In genomic region chr5:135010320-135010709, GRCm38 (mm10) we compare ENCODE assay signal across 8 mouse cellular contexts. TPM values are rescaled to one million over a fixed set of nuclear protein-coding genes. Genes with fewer than 3 reads are reported as not detected.
DNase-seq lines count a peak whose midpoint lies in the region; ATAC-seq and TF ChIP-seq lines count a peak whose summit lies in the region.

No protein-coding gene starts in this region.

- H3K27me3 ChIP-seq in thymus, adult 2 months (ENCODE audit: control insufficient read depth, insufficient read depth, low read length), result no peaks in the 10 kb centered on the region
- H3K27me3 ChIP-seq in liver, embryonic 11.5 days (replicated peaks; ENCODE audit: control insufficient read depth, insufficient read depth, low read length), result no peaks in the 10 kb centered on the region

- ATAC-seq in liver, embryonic 11.5 days (replicated peaks; ENCODE audit: low FRiP score), result no peak

- H3K4me3 ChIP-seq in thymus, adult 2 months (ENCODE audit: control insufficient read depth, insufficient read depth, low read length), result no peak overlapping the region; the same call in 1 of the 2 replicates
- H3K4me3 ChIP-seq in liver, embryonic 11.5 days (ENCODE audit: low read depth, low read length), result peak overlapping the region; percentile 70

- no peaks in the 10 kb centered on the region for H3K36me3 ChIP-seq in thymus, adult 2 months (ENCODE audit: control insufficient read depth, insufficient read depth, low read length)
- H3K36me3 ChIP-seq in liver, embryonic 11.5 days (ENCODE audit: control insufficient read depth, insufficient read depth, low read length), result no peaks in the 10 kb centered on the region; the same call in 1 of the 2 replicates

- TF ChIP-seq POLR2A in thymus, adult 2 months (IDR thresholded peaks at IDR 0.05; ENCODE audit: control insufficient read depth, extremely low read depth, insufficient read depth, low read length, poor library complexity), result no peak

- 64% methylated on average over 7 of the region's 7 CpGs for WGBS in thymus, adult 2 months
- WGBS in liver, embryonic 11.5 days, result 56% methylated on average over 7 of the region's 7 CpGs

- peaks cover 12% of the 10 kb centered on the region for H3K4me1 ChIP-seq in thymus, adult 2 months (replicated peaks; ENCODE audit: control insufficient read depth, insufficient read depth, low read length)
- peaks cover 15% of the 10 kb centered on the region for H3K4me1 ChIP-seq in liver, embryonic 11.5 days (replicated peaks; ENCODE audit: control insufficient read depth, insufficient read depth, low read length)

- peak overlapping the region; percentile 87 for H3K9ac ChIP-seq in liver, embryonic 11.5 days (ENCODE audit: low read depth, low read length)

- no peak for TF ChIP-seq CTCF in thymus, adult 2 months (IDR thresholded peaks at IDR 0.05; ENCODE audit: borderline replicate concordance, control insufficient read depth, extremely low read depth, insufficient read depth, low read length, poor library complexity)

- H3K27ac ChIP-seq in thymus, adult 2 months (ENCODE audit: control insufficient read depth, insufficient read depth, low read length), result peak overlapping the region; percentile 77; the same call in 1 of the 2 replicates
- H3K27ac ChIP-seq in liver, embryonic 11.5 days (ENCODE audit: low read depth, low read length), result peak overlapping the region; percentile 96

- peak; percentile 69 for DNase-seq in cerebellum, adult 9-11 months
- DNase-seq in cerebellum, postnatal 36 days, result no peak
- no peak for DNase-seq in thymus, adult 2 months
- DNase-seq in thymus, postnatal 36 days, result no peak
- no peak for DNase-seq in liver, embryonic 11.5 days (ENCODE audit: low spot score)
- no peak for DNase-seq in embryo, embryonic 10.5 days (ENCODE audit: low spot score)
- DNase-seq in frontal cortex, postnatal 10 days (ENCODE audit: low spot score in 2 of 2), result no peak
- DNase-seq in urinary bladder, adult 18-20 months (ENCODE audit: low spot score in 2 of 2), result no peak

- H3K4me2 ChIP-seq in liver, embryonic 11.5 days, result peak overlapping the region; percentile 76

- H3K9me3 ChIP-seq in liver, embryonic 11.5 days (ENCODE audit: control insufficient read depth, low read length), result no peaks in the 10 kb centered on the region

RNA-seq across cellular contexts. Expression of gene Abhd11, which starts 1.4 kb away (rescaled TPM):
- polyA plus RNA-seq in thymus, adult 2 months (2012; rRNA removed), result 71.7 and 84.8 TPM in 2 replicates
- 64.9 and 71.1 TPM in 2 replicates for polyA plus RNA-seq in liver, embryonic 11.5 days (2014; fragmentation: Nextera tagmentation; extraction: Ambion mirVana)

RNA-seq across cellular contexts. Expression of gene Stx1a, which starts 13.0 kb away (rescaled TPM):
- 20.3 and 23.7 TPM in 2 replicates for polyA plus RNA-seq in thymus, adult 2 months (2012; rRNA removed)
- polyA plus RNA-seq in liver, embryonic 11.5 days (2014; fragmentation: Nextera tagmentation; extraction: Ambion mirVana), result 6.2 and 6.4 TPM in 2 replicates

RNA-seq across cellular contexts. Expression of gene Cldn3, which starts 24.3 kb away (rescaled TPM):
- polyA plus RNA-seq in thymus, adult 2 months (2012; rRNA removed), result 14.7 and 15.0 TPM in 2 replicates
- polyA plus RNA-seq in liver, embryonic 11.5 days (2014; fragmentation: Nextera tagmentation; extraction: Ambion mirVana), result 2.0 and 2.2 TPM in 2 replicates

RNA-seq across cellular contexts. Expression of gene Dnajc30, which starts 53.7 kb away (rescaled TPM):
- 26.8 and 35.1 TPM in 2 replicates for polyA plus RNA-seq in thymus, adult 2 months (2012; rRNA removed)
- 25.1 and 27.2 TPM in 2 replicates for polyA plus RNA-seq in liver, embryonic 11.5 days (2014; fragmentation: Nextera tagmentation; extraction: Ambion mirVana)

RNA-seq across cellular contexts. Expression of gene Bud23, which starts 54.4 kb away (rescaled TPM):
- polyA plus RNA-seq in thymus, adult 2 months (2012; rRNA removed), result 116 and 125 TPM in 2 replicates
- 157 and 158 TPM in 2 replicates for polyA plus RNA-seq in liver, embryonic 11.5 days (2014; fragmentation: Nextera tagmentation; extraction: Ambion mirVana)
